Mouse (Mus musculus) lung, postnatal 14 days (tissue): ENCODE data around the gene Cpt1a.

Experiments used
- DNase-seq: peaks from one replicate; pipeline ENCODE4 v3.0.0; 2021

The Cpt1a gene

GRCm38 (mm10) chr19:3431969-3432368 lies 109.8 kb downstream of the Cpt1a start:
- no peak for DNase-seq

GRCm38 (mm10) chr19:3434124-3434523 lies 112.0 kb downstream of the Cpt1a start:
- no peak for DNase-seq

DNA sequence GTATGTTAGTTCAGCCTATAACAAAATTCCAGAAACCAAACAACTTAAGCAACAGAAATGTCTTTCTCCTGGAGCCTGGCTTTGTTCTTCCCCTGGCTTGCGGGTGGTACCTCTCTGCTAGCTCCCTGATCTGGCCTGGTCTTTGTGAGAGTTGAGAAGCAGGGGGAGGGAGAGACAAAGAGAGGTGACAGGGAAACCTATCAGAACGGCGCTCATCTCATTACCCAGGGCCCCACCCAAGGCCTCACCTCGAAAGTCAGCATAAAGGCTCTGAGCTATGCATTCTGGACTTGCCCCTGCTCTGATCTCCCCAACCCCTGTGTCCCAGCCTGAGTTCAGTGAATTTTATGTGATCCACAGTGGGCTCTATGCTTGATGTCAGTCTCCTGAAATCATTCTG lies 112.5 kb downstream of the Cpt1a start:
- DNase-seq = no peak
